Mouse (Mus musculus) kidney, embryonic 15.5 days (tissue): ENCODE results near the gene Akt1s1. TPM values are rescaled to one million over a fixed set of nuclear protein-coding genes. Genes with fewer than 3 reads are reported as not detected.
A peak's percentile ranks its signal among the peaks of the same experiment; 100 is the strongest.

ENCODE experiments used
- ATAC-seq: fragments of 200-750 bp; cut with Nextera tagmentation; replicated peaks from 2 replicates; pipeline ENCODE4 v1.8.0; 2017; ENCODE audit warnings: moderate TSS enrichment; ENCODE audit not compliant: low FRiP score
- H3K27ac ChIP-seq: fragments of 300-500 bp; sonication (generic); 2 replicates; pipeline ENCODE4 v1.5.1; 2015; ENCODE audit warnings: mild to moderate bottlenecking, inconsistent platforms
- H3K27me3 ChIP-seq: fragments of 300-500 bp; sonication (generic); 2 replicates; pipeline ENCODE4 v1.6.1; 2015; ENCODE audit warnings: inconsistent platforms
- H3K36me3 ChIP-seq: fragments of 300-500 bp; sonication (generic); 2 replicates; pipeline ENCODE4 v1.6.1; 2015; ENCODE audit warnings: inconsistent platforms
- H3K4me1 ChIP-seq: fragments of 300-500 bp; sonication (generic); 2 replicates; pipeline ENCODE4 v1.6.1; 2015; ENCODE audit warnings: inconsistent platforms
- H3K4me2 ChIP-seq: fragments of 300-500 bp; sonication (generic); 2 replicates; pipeline ENCODE4 v1.6.1; 2015; ENCODE audit warnings: moderate library complexity, mild to moderate bottlenecking, inconsistent platforms
- H3K4me3 ChIP-seq: fragments of 300-500 bp; sonication (generic); replicated peaks from 2 replicates; pipeline ENCODE4 v1.5.1; 2015; ENCODE audit warnings: mild to moderate bottlenecking, inconsistent platforms
- H3K9ac ChIP-seq: fragments of 300-500 bp; sonication (generic); 2 replicates; pipeline ENCODE4 v1.6.1; 2015; ENCODE audit warnings: mild to moderate bottlenecking, inconsistent platforms
- H3K9me3 ChIP-seq: fragments of 300-500 bp; sonication (generic); replicated peaks from 2 replicates; pipeline ENCODE4 v1.6.1; 2016; ENCODE audit warnings: inconsistent platforms
- WGBS: fragments of 180-500 bp; shearing (Covaris S2); methylation state at CpG from one replicate; pipeline ENCODE4 v1.1.7; 2015; ENCODE audit warnings: mixed read lengths; 5-methylcytosine and 5-hydroxymethylcytosine counted together
- polyA plus RNA-seq: library from polyadenylated mRNA; unstranded; fragments of >200 nt; fragmentation: Nextera tagmentation; extraction: Ambion mirVana; gene quantifications from 2 replicates; pipeline ENCODE4 v1.2.1, GENCODE M21; 2015

Akt1s1 gene
- polyA plus RNA-seq, 1 experiment from 2014 or later = 118 TPM

DNA sequence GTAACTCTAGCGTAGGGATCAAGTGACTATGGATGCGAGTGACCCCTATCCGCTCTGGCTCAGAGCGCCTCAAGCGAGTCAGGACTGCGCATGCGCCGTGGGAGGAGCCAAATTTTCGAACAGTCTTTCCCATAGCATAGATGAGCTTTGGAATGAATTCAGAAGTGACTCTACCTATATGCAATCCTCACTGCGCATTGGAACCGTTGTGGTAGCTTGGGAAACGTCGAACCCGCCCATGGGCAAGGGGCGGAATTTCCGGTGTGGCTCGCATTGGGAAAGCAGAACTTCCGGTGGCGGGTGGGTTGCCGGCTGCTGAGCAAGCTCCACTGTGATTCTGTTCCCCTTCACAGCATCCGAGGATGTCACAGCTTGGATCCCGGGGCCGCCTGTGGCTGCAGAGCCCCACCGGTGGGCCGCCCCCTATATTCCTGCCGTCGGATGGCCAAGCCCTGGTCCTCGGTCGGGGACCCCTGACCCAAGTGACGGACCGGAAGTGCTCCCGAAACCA, 8.3 kb downstream of the Akt1s1 start, which contains the start of gene Pnkp:
TSS of gene Pnkp (plus strand) at position 98 of the 511 bp plus-strand sequence.
- peak; percentile 7; the same call in 1 of the 2 replicates for ATAC-seq
- Histone ChIP-seq H3K9me3 (no peaks in the 10 kb centered on the region), H3K27ac (peak within 1 kb of the TSS; percentile 92), H3K4me3 (peak within 1 kb of the TSS; percentile 65), H3K27me3 (no peaks in the 10 kb centered on the region), H3K4me1 (peaks cover 72% of the 10 kb centered on the region), H3K9ac (peak within 1 kb of the TSS; percentile 70), H3K4me2 (peak within 1 kb of the TSS; percentile 81), H3K36me3 (peaks cover 35% of the 10 kb centered on the region)
- WGBS = under 1% methylated on average over 32 of the region's 32 CpGs

DNA sequence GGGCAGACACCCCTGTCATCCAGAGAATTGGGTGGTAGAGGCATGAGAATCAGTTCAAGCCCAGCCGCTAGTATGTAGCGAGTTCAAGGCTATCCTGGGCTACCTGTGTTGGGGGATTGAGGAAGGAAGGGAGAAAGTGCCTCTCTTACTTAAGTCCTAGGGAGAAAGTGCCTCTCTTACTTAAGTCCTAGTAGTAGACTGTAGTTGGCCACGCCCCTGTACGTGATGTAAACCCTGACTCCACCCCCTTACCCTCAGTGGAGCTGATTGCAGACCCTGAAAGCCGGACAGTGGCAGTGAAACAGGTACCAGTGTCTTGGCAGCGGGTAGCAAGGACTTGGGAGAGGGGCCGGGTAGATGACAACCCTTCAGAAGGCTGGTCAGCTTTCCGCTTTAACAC, 9.1 kb downstream of the Akt1s1 start:
- peaks cover 65% of the 10 kb centered on the region for H3K4me1 ChIP-seq
- H3K9ac ChIP-seq = peak overlapping the region; percentile 70
- peak overlapping the region; percentile 92 for H3K27ac ChIP-seq
- H3K4me3 ChIP-seq = peak overlapping the region; percentile 65
- WGBS = 25% methylated on average over 8 of the region's 8 CpGs
- H3K9me3 ChIP-seq = no peaks in the 10 kb centered on the region
- no peak for ATAC-seq
- no peaks in the 10 kb centered on the region for H3K27me3 ChIP-seq
- peaks cover 36% of the 10 kb centered on the region for H3K36me3 ChIP-seq
- peak overlapping the region; percentile 81 for H3K4me2 ChIP-seq

DNA sequence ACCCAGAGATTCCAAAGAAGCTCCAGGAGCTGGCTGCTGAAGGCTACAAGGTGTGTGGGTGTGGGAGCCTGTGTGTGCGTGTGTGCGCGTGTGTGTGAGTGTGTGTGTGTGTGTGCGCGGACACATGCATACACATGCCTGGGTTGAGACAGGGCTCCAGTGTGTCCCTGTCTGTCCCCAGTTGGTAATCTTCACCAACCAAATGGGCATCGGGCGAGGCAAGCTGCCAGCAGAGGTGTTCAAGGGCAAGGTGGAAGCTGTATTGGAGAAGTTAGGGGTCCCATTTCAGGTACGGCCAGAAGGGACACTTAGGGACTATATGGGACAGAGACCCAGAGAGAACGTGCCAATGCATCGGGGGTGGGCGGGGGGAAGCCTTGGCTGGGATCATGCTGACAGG, 11.1 kb downstream of the Akt1s1 start:
- peaks cover 51% of the 10 kb centered on the region for H3K4me1 ChIP-seq
- ATAC-seq = no peak

DNA sequence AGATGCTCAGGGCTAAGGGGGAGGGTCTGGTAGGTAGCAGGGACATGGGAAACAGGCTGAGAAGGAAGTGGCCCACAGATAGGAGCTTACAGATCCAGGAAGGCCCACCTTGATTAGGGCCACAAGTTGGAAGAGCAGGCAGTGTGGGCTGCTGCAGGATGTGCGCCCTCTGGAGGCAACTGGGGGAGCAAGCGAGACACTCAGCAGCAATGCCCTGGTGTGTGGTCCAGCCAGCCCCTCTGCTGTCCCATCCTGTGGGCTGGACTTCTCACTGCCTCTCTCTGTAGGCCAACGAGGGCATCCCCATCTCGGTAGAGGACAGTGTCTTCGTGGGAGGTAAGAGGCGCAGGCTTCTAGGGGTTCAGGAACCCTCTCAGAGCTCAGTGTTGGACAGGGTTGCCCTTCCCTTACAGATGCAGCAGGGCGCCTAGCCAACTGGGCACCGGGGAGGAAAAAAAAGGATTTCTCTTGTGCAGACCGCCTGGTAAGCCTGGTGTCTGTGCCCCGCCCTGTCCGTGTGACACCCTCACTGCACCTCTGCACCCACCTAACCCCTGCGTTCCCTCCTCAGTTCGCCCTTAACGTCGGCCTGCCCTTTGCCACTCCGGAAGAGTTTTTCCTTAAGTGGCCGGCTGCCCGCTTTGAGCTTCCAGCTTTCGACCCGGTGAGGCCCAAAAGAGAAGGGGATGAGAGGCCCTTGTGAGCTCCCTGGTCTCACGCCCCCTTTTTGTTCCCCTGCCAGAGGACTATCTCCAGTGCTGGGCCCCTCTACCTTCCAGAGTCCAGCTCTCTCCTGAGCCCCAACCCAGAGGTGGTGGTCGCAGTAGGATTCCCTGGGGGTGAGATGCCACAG, 12.0 kb downstream of the Akt1s1 start:
- WGBS = 55% methylated on average over 22 of the region's 22 CpGs
- Histone ChIP-seq H3K27ac (peak overlapping the region; percentile 75), H3K4me1 (peaks cover 51% of the 10 kb centered on the region), H3K9me3 (no peaks in the 10 kb centered on the region), H3K27me3 (no peaks in the 10 kb centered on the region), H3K4me2 (0 out of 2 replicates have a peak overlapping the region, but pooled peaks have one; percentile 12), H3K9ac (no peak overlapping the region), H3K4me3 (peak overlapping the region; percentile 13; the same call in 1 of the 2 replicates), H3K36me3 (peaks cover 61% of the 10 kb centered on the region)
- peak; percentile 20; the same call in 1 of the 2 replicates for ATAC-seq

More for the DNA sequence above, 11.1 kb downstream of the Akt1s1 start:
- no peak overlapping the region for H3K4me2 ChIP-seq
- H3K27me3 ChIP-seq = no peaks in the 10 kb centered on the region
- no peak overlapping the region for H3K4me3 ChIP-seq
- no peaks in the 10 kb centered on the region for H3K9me3 ChIP-seq
- WGBS = 94% methylated on average over 11 of the region's 11 CpGs
- 0 out of 2 replicates have a peak overlapping the region, but pooled peaks have one; percentile 16 for H3K27ac ChIP-seq
- peaks cover 52% of the 10 kb centered on the region for H3K36me3 ChIP-seq
- no peak overlapping the region for H3K9ac ChIP-seq

DNA sequence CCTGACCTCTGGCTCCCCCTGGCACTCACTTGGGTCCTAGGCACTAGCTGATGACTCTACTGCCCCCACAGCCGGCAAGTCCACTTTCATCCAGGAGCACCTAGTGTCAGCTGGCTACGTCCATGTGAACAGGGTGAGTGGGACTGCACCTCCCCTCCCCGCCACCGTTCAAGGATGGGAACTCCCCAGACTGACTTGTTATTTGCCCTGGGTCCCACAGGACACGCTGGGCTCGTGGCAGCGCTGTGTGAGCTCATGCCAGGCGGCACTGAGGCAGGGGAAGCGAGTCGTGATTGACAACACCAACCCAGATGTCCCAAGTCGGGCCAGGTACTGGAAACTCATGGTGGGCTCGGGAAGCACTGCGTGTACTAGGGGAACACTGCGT, 12.6 kb downstream of the Akt1s1 start:
- ATAC-seq = no peak
- no peak overlapping the region for H3K4me3 ChIP-seq
- H3K4me2 ChIP-seq = no peak overlapping the region
- H3K36me3 ChIP-seq = peaks cover 66% of the 10 kb centered on the region
- H3K4me1 ChIP-seq = peaks cover 51% of the 10 kb centered on the region
- no peaks in the 10 kb centered on the region for H3K27me3 ChIP-seq
- peak overlapping the region; percentile 75 for H3K27ac ChIP-seq
- H3K9ac ChIP-seq = no peak overlapping the region
- 78% methylated on average over 14 of the region's 14 CpGs for WGBS
- no peaks in the 10 kb centered on the region for H3K9me3 ChIP-seq

DNA sequence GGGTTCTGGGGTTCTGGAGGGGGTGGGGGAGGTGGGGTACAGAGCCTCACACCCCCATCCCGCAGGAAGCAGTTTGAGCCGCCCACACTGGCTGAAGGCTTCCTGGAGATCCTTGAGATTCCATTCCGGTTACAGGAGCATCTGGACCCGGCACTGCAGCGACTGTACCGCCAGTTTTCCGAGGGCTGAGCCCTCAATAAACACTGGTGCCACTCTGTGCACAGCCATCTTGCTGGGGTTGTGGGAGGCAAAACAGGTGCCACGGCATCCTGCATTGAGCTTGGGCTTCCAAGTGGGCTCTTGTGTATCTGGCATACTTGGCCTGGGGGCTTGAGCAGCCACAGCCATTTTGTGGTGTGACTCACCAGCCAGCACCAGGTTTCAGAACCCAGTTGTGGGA, 13.6 kb downstream of the Akt1s1 start:
- H3K36me3 ChIP-seq = peaks cover 69% of the 10 kb centered on the region

DNA sequence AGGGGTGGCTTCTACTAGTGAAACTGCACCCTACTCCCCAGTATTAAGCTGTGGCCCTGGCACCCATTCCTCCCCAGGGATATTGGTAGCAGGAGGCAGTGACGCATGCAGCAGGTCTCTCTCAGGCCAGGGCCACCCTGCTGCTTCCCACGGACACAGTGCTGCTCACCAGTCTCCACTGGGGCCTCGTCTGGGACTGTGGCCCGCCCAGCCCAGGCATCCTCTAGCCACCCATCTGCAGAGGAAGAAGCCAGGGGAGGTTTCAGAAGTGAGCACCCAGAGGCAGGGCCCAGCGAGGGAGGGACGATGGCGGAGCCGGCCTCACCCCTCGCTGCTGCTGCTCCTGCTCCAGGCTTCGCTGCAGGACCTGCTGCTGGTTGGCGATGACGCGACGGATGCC, 14.4 kb downstream of the Akt1s1 start:
- peaks cover 69% of the 10 kb centered on the region for H3K36me3 ChIP-seq
- WGBS = 90% methylated on average over 14 of the region's 14 CpGs
- no peak overlapping the region for H3K27ac ChIP-seq
- peaks cover 57% of the 10 kb centered on the region for H3K4me1 ChIP-seq
- no peaks in the 10 kb centered on the region for H3K9me3 ChIP-seq
- no peak overlapping the region for H3K4me3 ChIP-seq
- no peak overlapping the region for H3K4me2 ChIP-seq
- no peaks in the 10 kb centered on the region for H3K27me3 ChIP-seq
- no peak overlapping the region for H3K9ac ChIP-seq
- ATAC-seq = no peak

More for the DNA sequence above, 13.6 kb downstream of the Akt1s1 start:
- Histone ChIP-seq H3K27ac (no peak overlapping the region), H3K9ac (no peak overlapping the region), H3K27me3 (no peaks in the 10 kb centered on the region), H3K4me3 (no peak overlapping the region), H3K4me1 (peaks cover 57% of the 10 kb centered on the region), H3K9me3 (no peaks in the 10 kb centered on the region), H3K4me2 (no peak overlapping the region)
- ATAC-seq = no peak
- 78% methylated on average over 8 of the region's 8 CpGs for WGBS

DNA sequence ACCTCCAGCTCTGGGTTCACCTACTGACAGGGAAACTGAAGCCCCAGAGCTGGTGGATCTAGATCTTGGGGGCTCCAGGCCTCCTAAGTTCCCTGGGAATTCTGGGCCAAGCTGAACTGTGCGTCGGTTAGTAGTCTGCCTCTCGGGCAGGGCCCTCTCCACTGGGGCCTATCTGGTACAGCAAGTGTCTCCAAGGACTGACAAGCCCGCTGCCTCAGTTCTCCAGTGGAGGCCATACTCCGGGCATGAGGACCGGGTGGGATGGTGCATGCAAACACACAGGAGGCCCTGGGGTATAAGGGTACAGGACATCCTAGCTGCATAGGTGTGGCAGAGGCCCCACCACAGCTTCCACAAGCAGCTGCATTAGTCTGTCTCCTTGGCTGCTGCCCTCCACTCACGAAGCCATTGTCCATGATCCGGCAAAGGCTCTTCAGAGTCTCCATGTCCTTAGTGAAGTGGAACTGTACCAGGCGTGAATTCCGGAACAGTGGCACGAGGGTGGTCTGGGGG, 15.2 kb downstream of the Akt1s1 start:
- Histone ChIP-seq H3K27me3 (no peaks in the 10 kb centered on the region), H3K36me3 (peaks cover 67% of the 10 kb centered on the region), H3K4me1 (peaks cover 55% of the 10 kb centered on the region), H3K9ac (0 out of 2 replicates have a peak overlapping the region, but pooled peaks have one; percentile 2), H3K4me3 (no peak overlapping the region), H3K27ac (no peak overlapping the region), H3K9me3 (no peaks in the 10 kb centered on the region), H3K4me2 (no peak overlapping the region)
- WGBS = 90% methylated on average over 11 of the region's 11 CpGs
- no peak for ATAC-seq

DNA sequence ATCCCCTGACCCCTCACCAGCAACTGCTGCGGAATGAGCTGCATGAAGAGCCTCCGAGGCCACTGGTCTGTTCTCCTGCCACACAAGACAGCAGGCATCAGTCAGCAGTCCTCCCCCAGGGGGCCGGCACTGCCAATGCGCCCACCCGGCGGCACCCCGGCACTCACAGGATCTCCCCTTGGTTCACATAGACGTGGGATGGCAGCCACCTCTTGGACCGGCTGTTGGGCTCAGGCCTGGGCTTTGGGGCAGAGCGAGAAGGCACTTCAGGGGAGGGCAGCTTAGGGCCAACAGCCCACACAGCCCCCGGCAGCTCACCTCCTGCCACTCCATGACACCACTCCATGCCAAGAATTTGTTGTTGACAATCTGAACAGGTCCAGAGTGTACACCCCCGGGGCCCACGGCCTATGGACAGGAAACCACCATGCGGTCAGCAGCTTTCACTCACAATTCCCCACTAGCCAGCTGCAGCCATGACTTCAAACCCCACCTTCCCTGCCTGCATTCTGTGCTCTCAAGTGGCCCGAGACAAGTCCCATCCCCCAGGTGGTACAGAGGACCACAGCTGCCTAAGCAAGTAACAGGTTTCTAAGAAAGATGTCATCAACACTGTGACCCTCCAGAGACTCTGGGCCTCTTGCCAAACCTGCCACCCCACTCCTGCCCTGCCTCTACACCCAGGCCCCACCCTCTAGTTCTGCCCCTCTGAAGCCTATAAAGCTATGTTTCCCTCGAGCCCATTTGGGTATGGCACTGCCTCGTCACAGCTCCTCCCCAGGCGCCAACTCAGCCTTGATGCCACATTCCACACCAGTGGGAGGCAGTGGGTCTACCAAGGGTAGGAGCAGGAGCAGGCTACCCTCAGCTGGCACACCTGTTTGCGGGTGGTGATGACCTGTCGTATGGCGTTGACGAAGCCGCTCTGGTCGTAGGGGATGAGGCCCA, 16.1 kb downstream of the Akt1s1 start:
- Histone ChIP-seq H3K9me3 (no peaks in the 10 kb centered on the region), H3K36me3 (peaks cover 59% of the 10 kb centered on the region), H3K27me3 (no peaks in the 10 kb centered on the region), H3K27ac (0 out of 2 replicates have a peak overlapping the region, but pooled peaks have one; percentile 100), H3K9ac (0 out of 2 replicates have a peak overlapping the region, but pooled peaks have one; percentile 2), H3K4me3 (0 out of 2 replicates have a peak overlapping the region, but pooled peaks have one; percentile 7), H3K4me1 (peaks cover 55% of the 10 kb centered on the region), H3K4me2 (0 out of 2 replicates have a peak overlapping the region, but pooled peaks have one; percentile 3)
- ATAC-seq = no peak
- 81% methylated on average over 24 of the region's 24 CpGs for WGBS

DNA sequence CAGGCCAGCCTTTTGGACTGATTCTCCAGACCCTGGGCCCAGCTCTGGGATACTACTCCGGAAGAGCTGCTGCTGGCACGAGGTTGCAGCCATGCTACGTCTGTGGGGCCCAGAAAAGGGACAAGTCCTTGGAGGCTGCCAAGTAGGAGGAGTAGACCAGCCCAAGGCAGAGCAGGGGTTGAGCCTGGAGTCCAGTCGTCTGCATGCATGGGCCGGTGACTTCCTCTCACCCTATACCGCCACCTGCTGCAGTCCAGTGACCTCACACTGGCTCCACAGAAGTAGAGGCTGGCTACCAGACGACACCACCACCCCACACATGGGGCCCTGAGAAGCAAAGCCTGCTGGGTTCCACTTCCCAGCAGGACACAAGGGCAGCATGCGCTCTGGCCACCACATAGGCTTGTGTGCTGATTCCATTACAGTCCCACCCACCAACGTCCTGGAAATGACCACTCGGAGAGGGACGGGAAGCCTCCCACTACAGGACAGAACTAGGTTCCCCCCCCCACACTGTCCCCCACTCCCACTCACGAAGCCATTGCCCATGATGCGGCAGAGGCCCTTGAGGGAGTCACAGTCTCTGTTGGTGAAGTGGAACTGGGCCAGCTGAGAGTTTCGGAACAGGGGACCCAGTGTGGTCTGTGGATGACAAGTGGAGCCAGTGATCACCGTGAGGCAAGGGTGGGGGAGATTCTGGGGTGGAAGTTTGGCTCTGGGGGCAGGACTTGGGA, 17.7 kb downstream of the Akt1s1 start:
- WGBS = 26% methylated on average over 15 of the region's 15 CpGs
- peaks cover 53% of the 10 kb centered on the region for H3K4me1 ChIP-seq
- peak overlapping the region; percentile 99; the same call in 1 of the 2 replicates for H3K9ac ChIP-seq
- no peak for ATAC-seq
- H3K4me2 ChIP-seq = peak overlapping the region; percentile 76
- H3K4me3 ChIP-seq = peak overlapping the region; percentile 95
- no peaks in the 10 kb centered on the region for H3K9me3 ChIP-seq
- H3K36me3 ChIP-seq = peaks cover 52% of the 10 kb centered on the region
- peak overlapping the region; percentile 100 for H3K27ac ChIP-seq
- no peaks in the 10 kb centered on the region for H3K27me3 ChIP-seq
